Mouse (Mus musculus): Measurements from ENCODE around the gene S1pr5. TPM values are rescaled to one million over a fixed set of nuclear protein-coding genes. Genes with fewer than 3 reads are reported as not detected.
"Not testable (repeated sequence)": the region's sequence is repeated elsewhere in the genome, so short reads cannot be mapped to it uniquely, and the experiment has no call there.

S1pr5 gene
- polyA plus RNA-seq, 1 experiment from 2014 or later, result 0.18 TPM

DNA sequence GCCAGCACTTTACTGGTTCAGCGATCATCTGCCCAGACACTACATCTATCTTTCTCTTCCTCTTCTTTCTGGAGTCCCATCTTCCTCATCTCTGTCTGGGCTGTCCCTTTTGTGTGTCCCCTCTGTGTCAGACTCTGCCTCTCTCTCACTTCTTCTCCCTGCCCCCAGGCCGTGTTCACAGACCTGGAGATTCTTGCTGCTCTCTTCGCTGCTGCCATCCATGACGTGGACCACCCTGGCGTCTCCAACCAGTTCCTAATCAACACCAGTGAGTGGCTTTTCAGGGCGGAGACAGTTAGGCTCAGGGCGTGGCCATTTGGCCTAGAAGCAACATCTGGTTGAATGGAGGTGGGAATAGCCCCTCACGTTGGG is 44.1 kb downstream of the S1pr5 start:
- Histone ChIP-seq H3K4me1 (ENCODE audit: control insufficient read depth in 2 of 2, insufficient read depth in 2 of 2, low read length in 2 of 2) (no peaks in the 10 kb centered on the region), H3K27ac (replicated peaks in 1 of 2; ENCODE audit: control insufficient read depth in 1 of 2, insufficient read depth in 1 of 2, low read depth in 2 of 2, low read length in 2 of 2) (no peak overlapping the region), H3K36me3 (ENCODE audit: control insufficient read depth, insufficient read depth, low read length) (peaks cover 45% of the 10 kb centered on the region), H3K9me3 (ENCODE audit: control insufficient read depth, low read length) (no peaks in the 10 kb centered on the region), H3K4me2 (ENCODE audit: low read length) (no peak overlapping the region), H3K9ac (ENCODE audit: low read length) (no peak overlapping the region), H3K27me3 (ENCODE audit: control insufficient read depth, insufficient read depth, low read length) (no peaks in the 10 kb centered on the region), H3K4me3 (ENCODE audit: control insufficient read depth in 1 of 2, insufficient read depth in 1 of 2, low read depth in 1 of 2, low read length in 2 of 2) (no peak overlapping the region)
- WGBS, result 32% methylated on average over 8 of the region's 8 CpGs
- no peak for ATAC-seq (ENCODE audit: insufficient number of reproducible peaks, insufficient read depth, low FRiP score, low read depth)

DNA sequence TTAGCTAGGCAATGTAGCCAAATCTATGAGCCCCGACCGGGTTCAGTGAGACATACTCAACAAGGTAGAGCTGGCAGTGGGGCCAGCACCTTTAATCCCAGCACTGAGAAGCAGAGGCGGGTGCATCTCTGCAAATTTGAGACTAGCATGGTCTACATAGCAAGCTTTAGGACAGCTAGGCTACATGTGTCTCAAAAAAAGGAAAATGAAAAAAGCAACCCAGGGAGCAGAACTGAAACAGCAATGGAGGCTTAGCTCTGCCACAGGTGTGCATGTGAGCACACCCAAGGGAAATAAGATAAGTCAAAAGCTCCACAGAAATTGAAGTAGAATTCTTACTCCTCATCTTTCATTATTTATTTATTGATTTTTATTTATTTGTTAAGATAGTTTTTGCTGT is 49.3 kb downstream of the S1pr5 start:
- Histone ChIP-seq H3K27me3 (ENCODE audit: control insufficient read depth, insufficient read depth, low read length) (no peaks in the 10 kb centered on the region), H3K9ac (ENCODE audit: low read length) (no peak overlapping the region), H3K27ac (replicated peaks in 1 of 2; ENCODE audit: control insufficient read depth in 1 of 2, insufficient read depth in 1 of 2, low read depth in 2 of 2, low read length in 2 of 2) (no peak overlapping the region), H3K9me3 (ENCODE audit: control insufficient read depth, low read length) (no peaks in the 10 kb centered on the region), H3K4me3 (ENCODE audit: control insufficient read depth in 1 of 2, insufficient read depth in 1 of 2, low read depth in 1 of 2, low read length in 2 of 2) (no peak overlapping the region), H3K36me3 (ENCODE audit: control insufficient read depth, insufficient read depth, low read length) (peaks cover 25% of the 10 kb centered on the region), H3K4me1 (ENCODE audit: control insufficient read depth in 2 of 2, insufficient read depth in 2 of 2, low read length in 2 of 2) (no peaks in the 10 kb centered on the region; a peak in 1 of 4 replicates), H3K4me2 (ENCODE audit: low read length) (no peak overlapping the region)
- no peak for ATAC-seq (ENCODE audit: insufficient number of reproducible peaks, insufficient read depth, low FRiP score, low read depth)
- WGBS, result 91% methylated on average over 3 of the region's 3 CpGs

DNA sequence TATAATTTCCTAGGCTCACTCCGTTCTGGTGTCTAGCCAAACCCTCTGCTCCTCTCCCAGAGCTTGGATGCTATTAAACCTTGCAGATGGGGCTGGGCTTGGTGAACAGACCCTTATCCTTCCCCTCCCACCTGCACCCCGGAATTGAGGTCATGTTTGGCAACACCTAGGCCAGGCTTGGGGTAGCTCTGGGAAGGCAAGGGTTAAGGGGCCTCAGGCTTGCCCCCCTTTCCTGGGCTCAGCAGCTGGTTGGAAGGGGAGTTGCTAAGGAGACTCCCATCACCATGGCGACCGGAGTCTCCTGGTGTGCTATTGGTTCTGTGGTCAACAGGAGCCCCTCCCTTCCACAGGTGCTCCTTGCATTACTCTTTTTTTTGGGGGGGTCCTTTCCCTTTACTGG is 50.3 kb downstream of the S1pr5 start:
- WGBS, result 53% methylated on average over 4 of the region's 4 CpGs
- no peak overlapping the region for H3K4me2 ChIP-seq (ENCODE audit: low read length)
- H3K4me1 ChIP-seq (ENCODE audit: control insufficient read depth in 2 of 2, insufficient read depth in 2 of 2, low read length in 2 of 2), result no peaks in the 10 kb centered on the region; a peak in 1 of 4 replicates
- no peak for ATAC-seq (ENCODE audit: insufficient number of reproducible peaks, insufficient read depth, low FRiP score, low read depth)
- no peak overlapping the region for H3K9ac ChIP-seq (ENCODE audit: low read length)
- no peaks in the 10 kb centered on the region for H3K27me3 ChIP-seq (ENCODE audit: control insufficient read depth, insufficient read depth, low read length)
- H3K9me3 ChIP-seq (ENCODE audit: control insufficient read depth, low read length), result no peaks in the 10 kb centered on the region
- H3K27ac ChIP-seq (replicated peaks in 1 of 2; ENCODE audit: control insufficient read depth in 1 of 2, insufficient read depth in 1 of 2, low read depth in 2 of 2, low read length in 2 of 2), result no peak overlapping the region
- peaks cover 27% of the 10 kb centered on the region for H3K36me3 ChIP-seq (ENCODE audit: control insufficient read depth, insufficient read depth, low read length)
- H3K4me3 ChIP-seq (ENCODE audit: control insufficient read depth in 1 of 2, insufficient read depth in 1 of 2, low read depth in 1 of 2, low read length in 2 of 2), result no peak overlapping the region

DNA sequence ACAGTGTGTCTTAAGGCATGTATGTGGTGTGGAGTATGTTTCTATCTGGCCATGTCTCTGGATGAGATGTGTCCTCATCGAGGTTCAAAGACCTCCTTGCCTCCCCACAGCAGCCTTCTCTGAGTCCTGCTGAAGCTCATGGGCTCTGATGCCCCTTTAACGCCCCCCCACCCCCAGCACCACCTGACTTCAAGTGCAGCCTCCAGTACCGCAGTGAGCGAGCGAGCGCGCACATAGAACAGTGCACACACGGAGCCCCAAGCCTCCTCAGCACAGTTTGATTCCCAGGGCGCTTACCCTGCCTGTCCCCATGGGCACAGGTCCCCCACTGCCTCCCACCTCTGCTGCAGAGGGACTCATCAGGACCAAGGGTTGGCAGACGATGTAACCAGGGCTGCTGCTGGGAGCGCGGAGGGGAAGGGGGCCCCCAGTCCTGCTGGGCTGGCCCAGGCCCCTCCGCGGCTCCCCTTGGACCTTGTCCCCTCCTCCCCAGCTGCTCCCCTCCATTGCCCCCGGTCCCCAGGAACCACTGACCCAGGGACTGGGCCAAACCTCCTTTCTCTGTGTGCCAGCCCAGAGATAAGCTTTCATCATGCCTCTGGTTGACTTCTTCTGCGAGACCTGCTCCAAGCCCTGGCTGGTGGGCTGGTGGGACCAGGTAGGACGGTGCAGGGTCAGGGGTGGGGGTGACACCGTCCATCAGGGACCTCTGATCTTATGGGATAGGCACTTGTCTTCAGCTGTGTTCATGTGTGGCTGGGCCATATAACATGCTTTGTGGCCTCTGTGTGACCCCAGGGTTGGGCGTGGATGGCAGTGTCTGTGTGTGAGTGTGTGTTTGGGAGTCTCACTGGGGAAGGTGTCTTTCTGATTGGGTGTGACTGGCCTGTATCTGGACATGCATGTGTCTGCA is 51.5 kb downstream of the S1pr5 start:
- peak overlapping the region; percentile 54 for H3K4me2 ChIP-seq (ENCODE audit: low read length)
- ATAC-seq (ENCODE audit: insufficient number of reproducible peaks, insufficient read depth, low FRiP score, low read depth), result no peak; the same call in 1 of the 2 replicates
- 47% methylated on average over 19 of the region's 19 CpGs for WGBS
- no peaks in the 10 kb centered on the region for H3K27me3 ChIP-seq (ENCODE audit: control insufficient read depth, insufficient read depth, low read length)
- H3K4me3 ChIP-seq (ENCODE audit: control insufficient read depth in 1 of 2, insufficient read depth in 1 of 2, low read depth in 1 of 2, low read length in 2 of 2), result peak overlapping the region; percentile 26 to 28
- no peaks in the 10 kb centered on the region for H3K9me3 ChIP-seq (ENCODE audit: control insufficient read depth, low read length)
- no peak overlapping the region for H3K27ac ChIP-seq (replicated peaks in 1 of 2; ENCODE audit: control insufficient read depth in 1 of 2, insufficient read depth in 1 of 2, low read depth in 2 of 2, low read length in 2 of 2)
- peak overlapping the region; percentile 41; the same call in 1 of the 2 replicates for H3K9ac ChIP-seq (ENCODE audit: low read length)
- H3K36me3 ChIP-seq (ENCODE audit: control insufficient read depth, insufficient read depth, low read length), result peaks cover 39% of the 10 kb centered on the region
- no peaks in the 10 kb centered on the region; a peak in 1 of 4 replicates for H3K4me1 ChIP-seq (ENCODE audit: control insufficient read depth in 2 of 2, insufficient read depth in 2 of 2, low read length in 2 of 2)

GRCm38 (mm10) chr9:21195736-21196505 is 52.3 kb downstream of the S1pr5 start:
- H3K27ac ChIP-seq (replicated peaks in 1 of 2; ENCODE audit: control insufficient read depth in 1 of 2, insufficient read depth in 1 of 2, low read depth in 2 of 2, low read length in 2 of 2); H3K9ac ChIP-seq (ENCODE audit: low read length); H3K4me1 ChIP-seq (ENCODE audit: control insufficient read depth in 2 of 2, insufficient read depth in 2 of 2, low read length in 2 of 2); H3K4me2 ChIP-seq (ENCODE audit: low read length); ATAC-seq (ENCODE audit: insufficient number of reproducible peaks, insufficient read depth, low FRiP score, low read depth); H3K27me3 ChIP-seq (ENCODE audit: control insufficient read depth, insufficient read depth, low read length); H3K4me3 ChIP-seq (ENCODE audit: control insufficient read depth in 1 of 2, insufficient read depth in 1 of 2, low read depth in 1 of 2, low read length in 2 of 2); H3K9me3 ChIP-seq (ENCODE audit: control insufficient read depth, low read length): not testable (repeated sequence)
- peaks cover 39% of the 10 kb centered on the region for H3K36me3 ChIP-seq (ENCODE audit: control insufficient read depth, insufficient read depth, low read length)
- 68% methylated on average over 7 of the region's 7 CpGs for WGBS

DNA sequence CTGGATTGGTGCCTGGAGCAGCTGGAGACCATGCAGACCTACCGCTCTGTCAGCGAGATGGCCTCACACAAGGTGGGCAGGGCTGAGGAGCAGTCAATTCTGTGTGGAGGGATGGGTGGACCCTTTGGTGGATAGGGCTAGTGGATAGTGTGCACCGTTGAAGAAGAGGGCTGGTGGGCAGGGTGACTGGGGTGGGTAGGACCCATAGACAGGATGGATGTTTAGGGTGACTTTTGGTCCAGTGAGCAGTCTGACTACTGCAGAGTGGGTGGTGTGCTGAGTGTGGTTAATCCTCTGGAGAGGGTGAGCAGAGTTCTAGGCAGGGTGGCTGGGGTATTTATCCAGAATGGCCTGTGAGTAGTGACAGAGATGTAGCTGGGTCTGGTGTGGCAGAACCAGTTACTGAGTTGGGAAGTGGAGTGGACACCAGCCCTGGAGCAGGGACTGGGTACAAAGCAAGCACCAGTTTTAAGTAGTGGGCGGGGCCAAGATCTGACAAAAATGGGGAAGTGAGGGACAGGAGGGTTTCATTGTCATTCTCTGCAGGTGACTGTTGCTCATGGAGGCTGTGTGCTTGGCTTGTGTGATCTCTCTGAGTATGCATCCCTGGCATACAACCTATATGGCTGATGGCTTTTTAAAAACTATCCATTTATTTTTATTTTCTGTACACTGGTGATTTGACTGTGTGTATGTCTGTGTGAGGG is 53.3 kb downstream of the S1pr5 start:
- 93% methylated on average over 4 of the region's 4 CpGs for WGBS
- no peaks in the 10 kb centered on the region for H3K27me3 ChIP-seq (ENCODE audit: control insufficient read depth, insufficient read depth, low read length)
- H3K4me1 ChIP-seq (ENCODE audit: control insufficient read depth in 2 of 2, insufficient read depth in 2 of 2, low read length in 2 of 2), result peaks cover 0 to 4% of the 10 kb centered on the region in 2 experiments; a peak in 3 of 4 replicates
- no peak overlapping the region for H3K27ac ChIP-seq (replicated peaks in 1 of 2; ENCODE audit: control insufficient read depth in 1 of 2, insufficient read depth in 1 of 2, low read depth in 2 of 2, low read length in 2 of 2)
- no peak overlapping the region for H3K4me2 ChIP-seq (ENCODE audit: low read length)
- H3K9ac ChIP-seq (ENCODE audit: low read length), result no peak overlapping the region
- no peak overlapping the region for H3K4me3 ChIP-seq (ENCODE audit: control insufficient read depth in 1 of 2, insufficient read depth in 1 of 2, low read depth in 1 of 2, low read length in 2 of 2)
- H3K9me3 ChIP-seq (ENCODE audit: control insufficient read depth, low read length), result no peaks in the 10 kb centered on the region
- no peak for ATAC-seq (ENCODE audit: insufficient number of reproducible peaks, insufficient read depth, low FRiP score, low read depth)
- peaks cover 31% of the 10 kb centered on the region for H3K36me3 ChIP-seq (ENCODE audit: control insufficient read depth, insufficient read depth, low read length)

DNA sequence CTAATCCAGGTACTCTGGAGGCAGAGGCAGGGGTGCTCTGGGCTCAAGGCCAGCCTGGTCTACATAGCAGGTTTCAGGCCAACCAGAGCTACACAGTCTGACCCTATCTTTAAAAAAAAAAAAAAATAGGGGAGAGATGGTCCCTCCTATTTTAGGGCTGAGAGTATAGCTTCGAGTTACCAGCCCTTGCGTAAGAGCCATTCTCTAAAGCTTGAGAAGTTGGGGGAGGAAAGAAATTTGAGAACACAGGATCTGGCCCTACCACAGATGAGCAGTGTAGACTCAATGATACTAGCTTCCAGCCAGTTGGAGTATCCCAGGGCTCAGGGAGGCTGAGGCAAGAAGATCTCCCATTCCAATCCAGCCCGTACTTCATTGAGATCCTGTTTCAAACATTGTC is 54.5 kb downstream of the S1pr5 start:
- no peak overlapping the region for H3K9ac ChIP-seq (ENCODE audit: low read length)
- H3K4me3 ChIP-seq (ENCODE audit: control insufficient read depth in 1 of 2, insufficient read depth in 1 of 2, low read depth in 1 of 2, low read length in 2 of 2), result no peak overlapping the region
- no peak overlapping the region for H3K4me2 ChIP-seq (ENCODE audit: low read length)
- peaks cover 24% of the 10 kb centered on the region for H3K36me3 ChIP-seq (ENCODE audit: control insufficient read depth, insufficient read depth, low read length)
- H3K9me3 ChIP-seq (ENCODE audit: control insufficient read depth, low read length), result no peaks in the 10 kb centered on the region
- WGBS, result 89% methylated on average over 3 of the region's 3 CpGs
- H3K27me3 ChIP-seq (ENCODE audit: control insufficient read depth, insufficient read depth, low read length), result no peaks in the 10 kb centered on the region
- peaks cover 0 to 4% of the 10 kb centered on the region in 2 experiments; a peak in 3 of 4 replicates for H3K4me1 ChIP-seq (ENCODE audit: control insufficient read depth in 2 of 2, insufficient read depth in 2 of 2, low read length in 2 of 2)
- H3K27ac ChIP-seq (replicated peaks in 1 of 2; ENCODE audit: control insufficient read depth in 1 of 2, insufficient read depth in 1 of 2, low read depth in 2 of 2, low read length in 2 of 2), result no peak overlapping the region
- no peak for ATAC-seq (ENCODE audit: insufficient number of reproducible peaks, insufficient read depth, low FRiP score, low read depth)

All from heart, embryonic 14.5 days (tissue).